Mouse (Mus musculus) adipocyte (in vitro differentiated cells): Measurements from ENCODE around the gene B4galt4.
"Not testable (repeated sequence)": the region's sequence is repeated elsewhere in the genome, so short reads cannot be mapped to it uniquely, and the experiment has no call there.

Experiments
- DNase-seq: peaks from one replicate; pipeline ENCODE4 v3.0.0-alpha.2; 2016; ENCODE audit warnings: low spot score

The B4galt4 gene

DNA sequence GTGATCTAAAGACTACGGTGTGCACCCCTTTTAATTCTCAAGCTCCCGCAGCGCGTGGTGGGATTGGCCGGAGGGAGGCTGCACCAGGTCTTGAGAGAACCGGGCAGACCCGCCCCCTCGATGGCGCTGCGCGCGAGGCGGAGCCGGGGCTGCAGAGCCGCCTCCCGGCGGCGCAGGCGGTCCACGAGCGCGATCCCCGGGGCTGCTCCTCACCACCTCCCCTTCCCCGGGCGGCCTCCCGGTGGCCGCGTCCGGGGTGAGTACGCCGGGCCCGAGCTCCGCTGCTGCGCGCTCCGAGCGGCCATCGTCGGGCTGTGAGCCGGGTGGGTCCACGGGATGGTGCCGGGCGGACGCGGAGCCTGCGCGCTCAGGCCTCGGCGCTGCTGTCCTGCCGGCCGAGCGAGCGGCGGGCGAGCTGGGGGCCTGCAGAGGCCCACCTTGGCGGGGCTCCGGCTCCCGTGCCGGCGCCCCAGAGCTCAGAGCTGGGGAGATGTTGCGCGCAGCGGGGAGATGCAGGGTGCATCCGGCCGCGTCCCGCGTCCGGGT lies at the start of gene B4galt4:
B4galt4 (plus strand) TSS at position 152 of the 546 bp plus-strand sequence.
- DNase-seq, result no peak

GRCm38 (mm10) chr16:38694906-38695540 lies 47.0 kb upstream of the B4galt4 start:
- no peak for DNase-seq

DNA sequence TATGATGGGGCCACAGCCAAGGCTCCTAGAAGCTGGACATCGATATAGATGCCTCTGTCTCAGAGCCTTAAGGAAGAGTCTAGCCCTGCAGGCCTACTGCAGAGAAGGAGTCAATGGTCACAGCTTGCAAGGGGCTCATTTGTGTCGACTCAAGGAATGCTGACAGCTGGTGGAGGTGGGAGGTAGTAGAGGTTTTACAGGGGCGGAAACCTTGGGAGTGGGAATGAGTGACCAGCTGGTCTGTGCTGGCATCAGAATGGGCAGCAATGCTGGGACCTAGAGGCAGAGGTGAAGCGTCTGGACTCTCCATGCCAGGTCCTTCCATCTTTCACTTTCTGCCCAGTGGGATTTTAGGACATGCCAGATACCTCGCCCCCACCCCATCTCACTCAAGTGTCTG lies 46.5 kb upstream of the B4galt4 start:
- DNase-seq, result no peak

DNA sequence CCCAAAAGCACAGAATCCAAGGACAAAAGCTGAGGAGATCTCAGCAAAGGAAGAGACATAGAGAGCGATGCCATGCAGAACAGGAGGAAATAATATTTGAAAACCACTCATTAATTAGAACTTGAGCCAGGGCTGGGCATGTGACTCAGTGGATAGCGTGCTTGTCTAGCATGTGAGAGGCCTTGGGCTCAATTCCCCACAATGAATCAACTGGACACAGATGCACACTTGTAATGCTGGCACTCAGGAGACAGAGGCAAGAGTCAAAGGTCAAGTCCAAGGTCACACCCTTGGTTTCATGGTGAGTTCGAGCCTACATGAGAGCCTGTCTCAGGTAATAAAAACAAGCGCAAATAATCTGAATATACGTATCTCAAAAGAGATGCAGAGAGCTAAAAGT lies 44.5 kb upstream of the B4galt4 start:
- DNase-seq, result no peak

- DNase-seq, result no peak
These were observed 41.5 kb upstream of the B4galt4 start for GRCm38 (mm10) chr16:38700392-38701162.

DNA sequence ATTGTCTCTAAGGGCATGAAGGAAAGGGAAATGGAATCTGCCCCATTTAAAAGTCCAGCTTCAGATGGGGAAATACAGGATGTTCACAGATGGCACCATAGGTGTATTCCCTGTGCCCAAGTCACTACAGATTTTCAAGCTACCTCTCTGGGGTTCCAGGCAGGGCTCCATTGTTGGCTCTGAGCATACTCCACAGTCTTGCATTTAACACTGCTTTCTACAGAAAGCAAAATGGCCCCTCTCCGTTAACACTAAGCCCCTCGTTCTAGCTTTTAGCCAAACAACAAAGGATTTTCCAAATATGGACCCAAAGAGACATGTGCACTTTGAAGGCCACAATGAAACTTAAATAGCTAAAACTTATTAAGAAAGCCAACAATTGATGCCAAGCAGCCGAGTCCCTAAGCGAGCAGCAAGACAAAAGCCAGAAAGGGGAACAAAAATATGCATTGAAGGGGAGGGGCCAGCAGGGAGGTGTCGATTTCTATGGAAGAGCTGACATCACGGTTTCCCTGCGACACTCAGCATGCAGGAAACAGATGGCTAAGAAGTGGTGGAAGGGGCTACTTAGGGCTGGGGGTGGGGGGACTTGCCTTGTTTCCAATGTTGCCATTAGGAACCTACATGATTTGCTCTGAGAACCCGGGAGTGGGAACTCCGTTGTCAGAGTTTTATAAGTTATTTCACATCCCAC lies 40.4 kb upstream of the B4galt4 start:
- no peak for DNase-seq

- DNase-seq, result no peak
These were observed 39.7 kb upstream of the B4galt4 start for GRCm38 (mm10) chr16:38702316-38702715.

DNA sequence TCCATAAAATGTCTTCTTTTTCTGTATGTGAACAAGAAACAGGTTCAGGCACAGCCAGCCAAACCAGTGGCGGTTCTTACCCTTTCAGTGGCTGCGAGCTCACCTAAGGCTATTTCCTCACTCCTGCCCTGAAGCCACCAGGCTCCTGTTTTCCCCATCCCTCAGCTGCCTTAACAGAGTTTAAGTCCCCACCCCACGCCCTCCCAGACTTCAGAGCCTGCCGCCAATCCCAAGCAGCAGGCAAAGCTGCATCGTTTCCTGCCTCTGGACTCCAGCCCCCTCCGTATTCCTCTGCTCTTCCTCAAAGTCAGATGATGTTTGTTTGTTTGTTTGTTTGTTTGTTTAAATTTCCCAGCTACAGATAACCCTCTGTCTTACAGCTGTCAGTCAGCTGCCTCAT lies 38.6 kb upstream of the B4galt4 start:
- DNase-seq, result no peak

DNA sequence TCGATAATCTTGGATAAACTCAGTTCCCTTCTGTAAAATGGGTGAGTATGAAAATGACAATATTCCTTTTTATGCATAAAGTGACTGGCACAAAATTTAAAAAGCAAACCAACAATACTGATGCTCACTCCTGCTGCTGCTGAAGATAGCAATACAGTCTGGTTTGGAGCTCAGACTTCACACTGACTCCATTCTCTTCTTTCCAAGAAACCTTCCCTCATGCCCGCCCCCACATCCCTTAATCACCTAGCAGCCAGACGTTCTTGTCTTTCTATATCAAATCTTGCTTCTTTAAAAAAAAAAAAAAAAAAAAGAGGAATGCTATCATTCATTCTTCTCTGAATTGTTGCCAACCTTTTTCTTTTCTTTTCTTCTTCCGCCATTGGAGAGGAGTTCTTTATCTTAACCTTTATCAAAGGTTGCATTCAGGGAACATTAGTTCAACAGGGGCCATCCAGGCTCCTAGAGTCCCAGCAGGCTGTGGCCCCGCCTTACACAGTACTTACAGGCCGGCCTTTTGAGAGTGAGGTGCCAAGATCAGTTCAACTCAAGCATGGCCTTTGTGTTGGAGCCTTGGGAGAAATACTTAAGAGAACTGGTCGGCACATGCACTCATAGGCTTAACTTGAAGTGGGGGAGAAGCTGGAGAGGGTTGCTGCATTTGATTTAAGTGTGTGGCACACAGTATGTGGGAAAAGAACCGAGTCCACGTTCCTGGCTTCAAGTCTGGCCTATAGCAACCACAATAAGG lies 36.4 kb upstream of the B4galt4 start:
- DNase-seq, result no peak

DNA sequence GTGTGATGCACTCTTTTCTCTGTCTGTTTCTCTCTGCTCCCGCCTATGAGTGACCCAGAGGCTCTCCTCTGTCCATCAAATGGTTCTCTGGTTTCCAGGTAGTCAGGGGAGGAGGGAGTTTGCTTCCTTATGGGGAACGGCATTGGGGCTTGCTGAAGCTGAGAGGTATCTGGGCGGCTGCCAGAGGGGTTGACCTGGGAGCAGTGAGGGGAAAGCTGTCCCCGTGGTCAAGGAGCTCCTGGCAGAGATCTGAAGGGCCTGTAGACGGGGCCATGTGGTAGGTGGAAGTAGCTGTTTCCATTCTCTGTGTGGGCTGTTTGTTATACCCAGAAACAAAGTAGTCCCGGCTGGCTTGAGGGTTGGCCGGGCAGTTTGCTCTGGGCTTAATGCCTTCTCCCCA lies 35.3 kb upstream of the B4galt4 start:
- no peak for DNase-seq

- no peak for DNase-seq
These were observed 33.0 kb upstream of the B4galt4 start for GRCm38 (mm10) chr16:38708962-38709520.

GRCm38 (mm10) chr16:38711245-38711644 lies 30.8 kb upstream of the B4galt4 start:
- no peak for DNase-seq

DNA sequence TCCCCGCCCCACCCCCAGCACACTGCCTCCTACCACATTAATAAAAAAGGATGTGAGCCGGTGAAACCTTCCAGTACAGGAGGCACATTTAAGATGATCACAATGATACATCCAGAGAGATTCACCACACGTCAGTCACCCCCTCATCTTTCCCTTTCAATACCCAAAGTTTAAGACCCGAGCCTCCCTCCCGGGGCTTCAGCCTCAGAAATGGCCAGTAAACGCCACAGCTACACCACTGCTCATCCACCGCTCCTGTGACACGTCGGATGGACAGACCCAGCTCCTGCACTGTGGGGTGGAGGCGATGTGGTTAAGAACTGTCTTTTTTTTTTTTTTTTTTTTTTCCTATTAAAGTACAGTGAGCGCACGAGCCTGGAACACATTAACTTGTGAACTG lies 30.0 kb upstream of the B4galt4 start:
- peak; percentile 27 for DNase-seq

DNA sequence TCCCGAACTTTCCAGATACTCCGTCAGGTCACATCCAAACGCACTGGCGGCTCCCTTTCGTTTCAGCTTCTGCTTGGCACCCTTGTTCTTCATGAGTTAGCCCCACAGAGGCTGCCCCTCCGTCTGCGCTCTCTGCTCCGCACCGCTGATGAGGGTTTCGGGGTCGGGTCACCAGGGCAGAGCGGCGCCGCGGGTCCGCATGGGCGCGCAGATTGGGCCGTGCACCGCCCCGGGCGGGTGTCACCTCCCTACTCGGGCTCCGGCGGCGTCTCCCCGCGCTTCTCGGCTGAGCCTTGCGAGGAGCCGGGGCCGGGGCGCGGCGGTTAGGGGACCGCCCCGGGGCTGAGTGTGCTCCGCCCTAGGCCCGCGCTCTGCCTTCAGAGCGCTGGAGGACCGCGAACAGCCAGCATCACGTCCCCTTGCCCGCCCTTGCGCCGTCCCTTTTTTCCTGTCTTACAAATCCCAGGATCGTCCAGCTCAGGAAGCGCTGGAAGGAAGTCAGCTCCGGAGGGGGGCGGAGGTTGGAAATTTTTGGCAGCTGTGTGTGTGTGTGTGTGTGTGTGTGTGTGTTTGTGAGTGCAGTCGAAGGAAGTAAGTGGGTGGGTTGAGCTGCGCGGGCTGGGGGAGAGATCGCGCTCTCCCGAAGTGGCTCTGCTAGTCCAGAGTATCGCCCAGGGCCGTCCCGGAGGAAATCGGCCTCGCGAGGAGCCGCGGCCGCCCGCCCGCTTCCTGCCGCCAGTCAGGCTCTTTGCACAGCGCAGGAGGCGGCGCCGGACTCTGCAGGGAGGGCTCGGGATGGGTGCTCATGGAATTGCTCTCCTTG lies 29.3 kb upstream of the B4galt4 start, which contains the start of gene Arhgap31:
Arhgap31 (minus strand) TSS at position 694 of the 823 bp plus-strand sequence.
- DNase-seq, result peak; percentile 73

DNA sequence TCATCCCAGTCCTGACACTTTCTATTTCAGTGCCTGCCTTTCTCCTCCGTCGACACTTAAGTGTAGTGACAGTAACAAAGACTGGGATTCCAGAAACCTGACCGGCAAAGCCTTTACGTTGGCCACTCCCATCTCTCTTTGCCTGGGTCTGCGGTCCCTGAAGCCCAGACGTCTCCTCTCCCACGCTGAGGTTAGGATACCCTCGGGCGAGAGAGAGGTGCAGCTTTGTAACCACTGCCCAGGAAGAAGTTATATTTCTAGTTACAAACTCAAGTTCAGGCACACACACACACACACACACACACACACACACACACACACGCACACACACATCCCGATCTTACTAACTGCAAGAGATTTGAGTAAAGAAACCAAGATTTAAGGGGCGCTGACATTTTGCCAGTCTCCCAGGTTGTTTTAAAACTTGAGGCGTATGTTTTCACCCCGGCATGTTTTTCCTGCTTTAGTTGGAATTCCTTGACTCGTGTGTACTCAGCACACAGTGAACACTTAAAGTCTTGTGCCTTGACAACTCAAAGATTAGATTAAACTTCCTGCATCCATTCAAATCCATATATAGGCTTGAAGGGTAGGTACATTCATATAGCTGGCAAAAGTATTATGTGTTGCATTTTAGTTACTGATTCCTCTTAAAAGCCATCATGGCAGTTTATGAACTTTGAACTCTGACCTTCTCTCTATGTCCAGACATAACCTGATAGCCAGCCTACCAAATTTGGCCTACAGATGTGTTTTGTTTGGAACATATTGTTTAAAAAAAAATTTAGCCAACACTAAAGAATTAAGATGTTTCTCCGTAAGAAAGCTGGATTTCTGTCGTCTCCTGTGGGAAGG lies 28.4 kb upstream of the B4galt4 start:
- peak; percentile 17 for DNase-seq

GRCm38 (mm10) chr16:38714259-38714526 lies 27.9 kb upstream of the B4galt4 start:
- not testable (repeated sequence) for DNase-seq

- no peak for DNase-seq
These were observed 20.7 kb upstream of the B4galt4 start for GRCm38 (mm10) chr16:38721377-38721776.

DNA sequence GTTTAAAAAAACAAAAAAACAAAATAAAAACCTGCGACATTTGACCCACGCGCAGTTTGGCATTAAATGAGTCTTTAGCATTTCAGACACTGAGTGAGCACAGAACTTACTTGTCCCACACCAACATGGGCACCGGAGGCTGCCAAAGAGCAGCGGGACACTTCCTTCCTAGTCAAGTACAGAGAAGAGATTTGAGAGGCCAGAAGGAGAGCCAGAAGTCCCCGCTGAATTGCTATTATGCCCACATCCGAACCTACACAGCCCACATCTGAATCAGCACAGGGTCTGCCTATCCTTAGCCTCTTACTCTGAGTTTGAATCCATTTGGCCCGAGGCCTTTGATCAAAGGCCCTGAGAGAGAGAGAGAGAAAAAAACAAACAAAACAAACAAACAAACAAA lies 17.8 kb upstream of the B4galt4 start:
- no peak for DNase-seq

- no peak for DNase-seq
These were observed 17.1 kb upstream of the B4galt4 start for GRCm38 (mm10) chr16:38724974-38725373.

DNA sequence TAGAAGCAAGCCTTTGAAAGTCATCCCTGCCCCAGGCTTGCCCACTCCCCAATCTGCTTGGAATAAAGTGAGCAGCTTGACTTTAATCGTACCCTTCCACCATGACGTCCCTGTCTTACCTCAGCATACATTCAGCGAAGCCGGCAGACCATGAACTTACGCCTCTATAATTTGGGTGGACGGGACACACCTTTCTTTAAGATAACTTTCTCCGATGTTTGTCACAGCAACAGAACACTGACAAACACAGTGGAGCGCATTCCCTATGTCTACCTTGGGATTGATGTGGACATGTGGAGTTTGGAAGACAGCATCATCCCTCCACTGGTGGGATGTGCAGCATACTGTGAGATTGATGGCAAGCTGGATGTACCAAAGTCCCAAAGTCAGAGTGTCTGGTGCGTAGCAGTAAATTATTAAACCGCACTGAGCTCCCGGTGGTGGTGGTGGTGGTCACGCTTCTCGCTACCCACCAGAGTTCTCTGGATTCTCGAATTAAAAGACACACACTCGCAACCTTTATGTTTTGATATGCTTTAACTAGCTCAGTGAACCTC lies 13.4 kb upstream of the B4galt4 start:
- DNase-seq, result no peak
